Mouse (Mus musculus) ovary, postnatal 36 days (tissue): ENCODE data around the gene Clasp1.
"Not testable (repeated sequence)": the region's sequence is repeated elsewhere in the genome, so short reads cannot be mapped to it uniquely, and the experiment has no call there.

Source experiments
- DNase-seq: peaks from one replicate; pipeline ENCODE4 v3.0.0; 2022; ENCODE audit warnings: low spot score, mixed read lengths

Clasp1 gene

GRCm38 (mm10) chr1:118581179-118581578, 192.3 kb downstream of the Clasp1 start:
- DNase-seq, result no peak

- DNase-seq, result no peak
These were observed 200.9 kb downstream of the Clasp1 start for GRCm38 (mm10) chr1:118589721-118590120.

GRCm38 (mm10) chr1:118592933-118593332, 204.1 kb downstream of the Clasp1 start:
- DNase-seq, result no peak

DNA sequence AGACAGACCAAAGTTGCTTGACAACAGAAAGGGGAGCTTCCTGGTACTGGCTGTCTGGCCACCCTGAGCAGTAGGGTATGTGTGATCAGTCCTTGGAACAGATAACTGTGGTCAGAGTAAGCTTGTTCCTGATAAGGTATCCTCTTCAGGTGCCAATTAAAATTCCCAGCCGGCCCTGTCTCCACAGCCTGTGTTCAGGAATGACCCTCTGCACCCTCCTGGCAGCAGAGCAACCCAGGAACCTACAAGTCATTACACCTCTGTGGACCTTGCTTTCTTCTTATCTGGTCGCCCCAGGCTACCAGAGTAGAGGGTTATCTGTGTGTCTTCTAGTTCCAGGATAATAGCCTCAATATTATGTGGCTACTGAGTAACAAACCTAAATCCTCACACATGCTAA, 206.5 kb downstream of the Clasp1 start:
- DNase-seq, result no peak

GRCm38 (mm10) chr1:118597475-118598213, 208.8 kb downstream of the Clasp1 start:
- DNase-seq, result no peak

- no peak for DNase-seq
These were observed 209.5 kb downstream of the Clasp1 start for GRCm38 (mm10) chr1:118598339-118598738.

GRCm38 (mm10) chr1:118613631-118614183, 224.8 kb downstream of the Clasp1 start:
- DNase-seq, result no peak

DNA sequence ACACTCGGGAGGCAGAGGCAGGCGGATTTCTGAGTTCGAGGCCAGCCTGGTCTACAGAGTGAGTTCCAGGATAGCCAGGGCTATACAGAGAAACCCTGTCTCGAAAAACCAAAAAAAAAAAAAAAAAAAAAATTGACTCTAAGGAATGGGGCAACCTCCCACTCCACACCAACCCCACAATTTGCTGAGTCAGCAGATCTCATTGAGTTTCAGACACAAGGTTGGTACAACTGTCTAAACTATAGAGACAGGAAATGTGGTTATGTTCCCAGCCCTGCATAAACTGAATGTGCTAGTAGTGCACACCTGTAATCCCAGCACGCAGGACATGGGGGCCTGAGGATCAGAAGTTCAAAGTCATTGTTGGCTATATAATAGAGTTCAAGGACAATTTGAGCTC, 232.2 kb downstream of the Clasp1 start:
- not testable (repeated sequence) for DNase-seq

- no peak for DNase-seq
These were observed 234.0 kb downstream of the Clasp1 start for GRCm38 (mm10) chr1:118622857-118623256.

GRCm38 (mm10) chr1:118625461-118625860, 236.6 kb downstream of the Clasp1 start:
- DNase-seq, result no peak

GRCm38 (mm10) chr1:118625921-118626320, 237.1 kb downstream of the Clasp1 start:
- no peak for DNase-seq

GRCm38 (mm10) chr1:118626452-118626851, 237.6 kb downstream of the Clasp1 start:
- no peak for DNase-seq

- DNase-seq, result peak; percentile 86
These were observed 239.1 kb downstream of the Clasp1 start, which contains the start of gene Tfcp2l1 for GRCm38 (mm10) chr1:118627781-118628464. Tfcp2l1 (plus strand) TSS chr1:118627945.

DNA sequence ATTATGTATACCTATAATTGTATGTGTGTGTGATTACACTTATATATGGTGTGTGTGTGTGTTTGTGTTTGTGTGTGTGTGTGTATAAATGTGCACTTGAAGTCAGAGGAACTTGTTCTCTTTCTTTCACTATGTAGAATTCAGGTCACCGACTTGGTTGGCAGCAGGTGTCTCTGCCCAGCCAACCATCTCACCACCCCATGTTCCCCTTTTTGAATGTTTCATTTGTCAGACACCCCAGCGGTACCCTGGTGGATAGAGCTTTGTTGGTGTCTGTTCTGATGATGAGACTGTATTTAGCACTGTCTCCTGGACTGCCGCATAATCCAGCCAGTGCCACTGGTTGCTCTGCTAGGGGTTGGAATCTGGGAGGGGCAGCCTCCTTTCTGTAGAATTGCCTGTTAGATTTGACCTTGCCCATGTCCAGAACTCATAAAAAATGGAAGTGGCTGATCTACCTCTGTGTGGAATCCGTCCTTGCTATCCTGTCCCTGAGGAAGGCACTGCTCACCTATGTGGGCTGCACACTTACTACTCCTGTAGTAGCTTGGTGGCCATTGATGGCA, 244.6 kb downstream of the Clasp1 start:
- no peak for DNase-seq

- no peak for DNase-seq
These were observed 253.6 kb downstream of the Clasp1 start for GRCm38 (mm10) chr1:118642296-118642999.

- peak; percentile 26 for DNase-seq
These were observed 254.5 kb downstream of the Clasp1 start for GRCm38 (mm10) chr1:118643138-118643979.

DNA sequence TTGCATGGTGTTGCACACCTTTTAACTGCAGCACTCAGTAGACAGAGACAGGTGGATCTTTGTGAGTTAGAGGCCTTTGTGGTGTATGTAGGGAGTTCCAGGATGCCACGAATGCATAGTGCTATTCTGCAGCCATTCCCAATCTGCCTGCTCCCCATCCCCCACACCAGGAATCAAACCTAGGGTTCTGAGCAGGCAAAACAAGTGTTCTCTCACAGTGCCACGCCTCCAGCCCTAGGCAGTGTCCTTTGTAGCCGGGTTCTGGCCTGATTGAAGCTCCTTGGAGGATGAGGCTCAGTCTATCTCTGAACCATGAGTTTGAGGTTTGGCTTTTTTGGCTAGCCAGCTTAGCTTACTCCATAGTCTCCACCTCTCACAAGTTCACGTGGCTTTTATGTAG, 256.8 kb downstream of the Clasp1 start:
- no peak for DNase-seq

- DNase-seq, result peak; percentile 10
These were observed 259.2 kb downstream of the Clasp1 start for GRCm38 (mm10) chr1:118648015-118648414.

- DNase-seq, result peak; percentile 6
These were observed 261.3 kb downstream of the Clasp1 start for GRCm38 (mm10) chr1:118649933-118650770.

DNA sequence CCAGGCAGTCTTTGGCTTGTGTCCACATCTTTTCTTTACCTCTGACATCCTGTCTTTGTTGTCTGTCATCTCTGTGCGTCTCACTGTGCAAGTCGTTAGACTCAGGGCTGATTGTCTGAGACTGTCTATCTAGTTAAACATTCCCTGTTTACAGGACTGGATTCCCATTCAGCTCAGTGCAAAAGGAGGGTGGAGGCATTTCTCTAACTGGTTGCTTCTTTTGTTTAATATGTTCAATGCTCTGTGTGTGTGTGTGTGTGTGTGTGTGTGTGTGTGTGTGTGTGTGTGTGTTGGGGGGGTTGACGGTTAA, 261.9 kb downstream of the Clasp1 start:
- DNase-seq, result no peak
